Mouse (Mus musculus): ENCODE measurements around the gene Nupl1.

Nupl1 gene

DNA sequence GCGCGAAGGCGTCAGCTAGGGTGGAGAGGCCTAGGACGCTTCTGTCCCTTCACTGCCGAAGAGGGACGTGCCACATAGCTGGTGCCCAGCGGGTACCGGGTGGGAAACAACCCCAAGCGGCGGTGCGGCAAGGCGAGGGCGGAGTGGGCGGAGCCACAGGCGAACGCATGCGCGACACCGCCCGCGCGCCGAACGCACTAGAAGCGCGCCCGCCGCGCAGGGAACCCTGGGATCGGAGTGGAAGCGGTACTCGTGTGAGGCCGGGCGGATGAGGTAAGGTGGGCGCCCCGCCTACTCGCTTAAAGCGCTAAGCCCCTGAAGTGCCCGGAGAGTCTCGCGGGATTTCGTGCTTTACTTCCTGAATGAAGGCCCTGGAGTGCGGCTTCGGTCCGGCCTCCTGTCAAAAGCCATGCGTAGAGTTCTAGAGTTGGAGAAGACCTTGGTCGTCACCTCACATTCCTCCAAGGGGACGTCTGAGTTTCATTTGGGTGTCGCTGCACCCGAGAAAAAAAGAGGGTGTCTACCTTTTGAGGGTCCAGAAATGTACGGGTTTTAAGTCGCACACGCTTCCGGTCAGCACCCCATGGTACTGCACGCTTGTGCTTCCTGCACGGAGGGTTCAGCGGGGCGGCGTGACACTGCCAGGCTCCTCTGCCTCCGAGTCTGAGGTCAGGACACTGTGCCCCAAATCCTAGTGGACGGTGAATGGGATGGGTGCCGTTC, at the start of gene Nupl1, which contains the start of gene Gm49336:
TSS of gene Nupl1 (minus strand) at position 151 of the 723 bp plus-strand sequence.
TSS of gene Gm49336 (minus strand) at position 227 of the 723 bp plus-strand sequence.
- peak; percentile 96 for DNase-seq (ENCODE audit: extremely low spot score, low read depth, low spot score)

- no peak for DNase-seq (ENCODE audit: extremely low spot score, low read depth, low spot score)
Measured at GRCm38 (mm10) chr14:60301024-60301423, 49.8 kb upstream of the Nupl1 start.

- no peak for DNase-seq (ENCODE audit: extremely low spot score, low read depth, low spot score)
Measured at GRCm38 (mm10) chr14:60300224-60300991, 49.2 kb upstream of the Nupl1 start.

DNA sequence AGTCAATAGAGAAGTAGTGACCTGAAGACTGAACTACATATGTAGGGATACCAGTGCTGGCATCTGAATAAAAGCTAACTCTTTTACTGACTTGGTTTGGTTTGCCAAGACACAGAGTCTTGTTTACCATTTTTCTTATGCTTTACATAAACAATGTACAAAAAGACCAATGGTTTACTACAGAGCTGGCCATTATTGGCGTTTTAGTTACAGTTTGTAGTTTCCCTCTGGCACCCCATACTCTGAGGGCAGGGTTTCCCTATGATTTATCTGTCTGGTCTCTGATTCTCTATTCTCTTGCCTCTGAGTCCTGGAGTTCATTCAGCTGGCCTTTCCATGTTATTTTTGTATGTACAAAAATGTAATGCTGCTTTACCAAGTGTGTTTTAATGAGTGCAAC, 44.3 kb upstream of the Nupl1 start:
- DNase-seq (ENCODE audit: extremely low spot score, low read depth, low spot score) = no peak

GRCm38 (mm10) chr14:60290363-60290762, 39.1 kb upstream of the Nupl1 start:
- DNase-seq (ENCODE audit: extremely low spot score, low read depth, low spot score) = no peak

DNA sequence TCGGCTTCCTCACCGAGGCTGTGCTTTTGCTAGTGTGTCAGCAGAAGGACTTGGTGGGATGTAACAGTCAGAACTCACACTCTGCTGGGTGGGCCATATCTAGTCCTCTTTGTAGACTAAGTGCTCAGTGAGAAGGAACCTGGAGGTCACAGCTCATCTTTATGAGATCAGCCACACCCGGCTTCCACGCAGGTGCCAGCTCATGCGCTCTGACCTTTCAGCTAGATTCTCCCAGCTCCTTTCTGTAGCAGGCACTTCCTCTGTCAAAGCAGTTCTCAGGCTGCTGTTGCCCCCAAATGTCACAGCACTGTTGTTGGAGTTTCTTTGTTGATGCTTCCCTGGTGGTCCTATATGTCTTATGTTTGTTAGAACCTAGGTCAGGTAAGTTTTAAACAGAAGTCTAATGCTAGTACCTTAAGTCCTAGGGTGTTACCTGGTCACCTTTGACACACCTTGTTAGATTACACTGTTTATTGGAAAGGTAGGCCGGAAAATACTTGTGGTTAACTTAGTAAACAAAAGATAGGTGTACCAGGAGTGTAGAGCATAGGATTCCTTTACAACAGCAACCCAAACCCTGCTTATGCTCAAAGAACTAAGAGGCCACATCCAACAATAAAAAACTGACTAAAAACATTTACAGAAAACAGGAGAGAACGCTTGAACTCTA, 35.1 kb upstream of the Nupl1 start:
- DNase-seq (ENCODE audit: extremely low spot score, low read depth, low spot score) = no peak

GRCm38 (mm10) chr14:60275301-60276276, 24.4 kb upstream of the Nupl1 start:
- DNase-seq (ENCODE audit: extremely low spot score, low read depth, low spot score) = no peak

- no peak for DNase-seq (ENCODE audit: extremely low spot score, low read depth, low spot score)
Measured at GRCm38 (mm10) chr14:60273346-60273745, 22.1 kb upstream of the Nupl1 start.

GRCm38 (mm10) chr14:60269333-60269732, 18.1 kb upstream of the Nupl1 start:
- DNase-seq (ENCODE audit: extremely low spot score, low read depth, low spot score) = no peak

DNA sequence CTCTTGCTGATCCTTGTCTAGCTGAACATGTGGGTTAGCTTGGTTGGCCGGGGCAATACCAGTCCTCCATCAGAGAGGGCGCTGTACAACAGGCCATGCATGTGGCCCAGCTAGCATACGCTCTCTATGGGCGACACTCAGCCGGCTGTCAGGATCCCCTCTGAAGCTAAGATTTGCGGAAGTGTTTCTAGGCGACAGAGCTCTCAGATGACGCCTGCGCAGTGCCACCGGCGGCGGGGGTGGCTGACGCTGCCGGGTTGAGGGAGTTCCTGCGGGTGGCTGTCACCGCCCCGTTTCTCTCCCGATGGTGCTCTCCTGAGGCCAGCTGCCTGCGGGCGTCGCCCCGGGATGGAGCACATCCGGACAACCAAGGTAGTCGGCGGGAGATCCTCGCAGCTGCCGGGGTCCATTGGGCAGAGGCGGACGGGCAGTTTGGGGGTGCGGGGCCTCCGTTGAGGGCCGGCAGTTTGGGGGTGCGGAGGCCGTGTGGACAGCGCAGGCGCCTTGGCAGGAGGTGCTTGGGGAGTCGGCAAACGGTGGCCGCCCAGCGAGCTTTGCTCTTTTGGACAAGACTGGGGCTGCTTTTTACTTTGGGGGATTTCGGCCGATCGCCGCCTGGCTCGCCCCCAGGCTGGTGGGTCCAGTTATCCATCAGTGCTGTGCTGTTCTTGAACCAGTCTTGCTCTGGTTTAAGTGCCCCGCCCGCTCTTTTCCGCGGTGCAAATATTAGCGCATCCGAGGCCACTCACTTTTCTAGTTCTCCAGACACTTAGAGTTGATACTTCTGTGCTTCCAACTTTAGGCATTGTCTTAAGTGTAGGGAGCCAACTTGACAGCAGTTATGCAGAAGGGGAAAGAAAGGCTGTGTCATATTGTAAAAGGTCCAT, 14.0 kb upstream of the Nupl1 start, which contains the start of gene Mtmr6:
TSS of gene Mtmr6 (plus strand) at position 239 of the 887 bp plus-strand sequence.
- peak; percentile 95 for DNase-seq (ENCODE audit: extremely low spot score, low read depth, low spot score)

DNA sequence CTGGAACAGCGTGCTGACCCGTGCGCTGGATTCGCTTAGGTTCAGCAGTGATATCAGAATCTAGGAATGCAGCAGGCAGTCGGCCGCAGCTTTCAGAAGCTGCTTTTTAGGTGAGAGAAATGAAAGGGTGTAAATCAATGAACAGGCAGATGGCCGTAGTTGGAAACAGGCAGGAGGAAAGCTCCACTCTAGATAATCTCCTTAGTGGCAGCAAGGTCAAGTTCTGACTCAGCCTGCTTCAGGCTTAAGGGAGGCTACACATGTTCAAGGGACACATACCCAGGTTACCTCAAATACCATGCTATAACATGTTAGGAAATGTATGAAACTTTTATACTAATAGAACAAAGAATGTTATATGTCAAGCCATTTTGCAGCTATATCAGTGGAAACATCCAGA, 11.1 kb upstream of the Nupl1 start:
- DNase-seq (ENCODE audit: extremely low spot score, low read depth, low spot score) = no peak

DNA sequence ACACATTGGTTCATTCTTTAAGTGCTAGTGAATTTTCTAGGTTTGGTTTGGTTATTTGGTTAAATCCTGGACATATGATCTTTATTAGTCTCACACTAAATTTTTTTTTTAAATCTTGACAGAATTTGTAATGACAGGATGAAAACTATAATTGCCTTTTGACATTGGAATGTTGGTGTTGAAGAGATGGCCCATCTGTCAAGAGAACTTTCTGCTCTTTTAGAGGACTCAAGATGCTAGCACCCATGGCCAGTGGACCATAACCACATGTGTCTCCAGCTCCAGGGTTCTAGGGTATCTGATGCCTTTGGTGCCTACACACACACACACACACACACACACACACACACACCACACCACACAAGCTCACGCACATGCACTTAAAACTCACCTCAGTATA, 6.6 kb upstream of the Nupl1 start:
- no peak for DNase-seq (ENCODE audit: extremely low spot score, low read depth, low spot score)

GRCm38 (mm10) chr14:60257101-60257500, 5.9 kb upstream of the Nupl1 start:
- no peak for DNase-seq (ENCODE audit: extremely low spot score, low read depth, low spot score)

GRCm38 (mm10) chr14:60256356-60256755, 5.1 kb upstream of the Nupl1 start:
- DNase-seq (ENCODE audit: extremely low spot score, low read depth, low spot score) = no peak

- no peak for DNase-seq (ENCODE audit: extremely low spot score, low read depth, low spot score)
Measured at GRCm38 (mm10) chr14:60254774-60255173, 3.5 kb upstream of the Nupl1 start.

DNA sequence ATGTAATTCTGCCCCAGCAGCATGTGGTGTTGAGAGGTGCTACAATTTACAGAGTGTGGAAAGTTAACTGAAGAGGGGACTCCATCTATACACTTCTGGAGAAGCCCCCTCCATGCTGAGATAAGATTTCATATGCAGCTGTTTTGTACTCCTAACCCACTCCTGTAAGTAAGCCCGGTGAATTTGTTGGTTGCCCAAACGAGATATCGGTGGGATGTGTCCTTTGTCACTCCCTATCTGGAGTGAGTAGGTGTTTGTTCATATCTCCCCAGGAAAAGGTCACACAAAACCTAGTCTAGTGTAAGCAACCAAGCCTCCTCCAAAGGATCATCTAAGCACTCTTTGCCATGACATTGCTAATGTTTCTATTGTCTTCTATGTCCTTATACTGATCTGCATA, 2.2 kb upstream of the Nupl1 start:
- no peak for DNase-seq (ENCODE audit: extremely low spot score, low read depth, low spot score)

- no peak for DNase-seq (ENCODE audit: extremely low spot score, low read depth, low spot score)
Measured at GRCm38 (mm10) chr14:60252004-60253000, 1.1 kb upstream of the Nupl1 start.

DNA sequence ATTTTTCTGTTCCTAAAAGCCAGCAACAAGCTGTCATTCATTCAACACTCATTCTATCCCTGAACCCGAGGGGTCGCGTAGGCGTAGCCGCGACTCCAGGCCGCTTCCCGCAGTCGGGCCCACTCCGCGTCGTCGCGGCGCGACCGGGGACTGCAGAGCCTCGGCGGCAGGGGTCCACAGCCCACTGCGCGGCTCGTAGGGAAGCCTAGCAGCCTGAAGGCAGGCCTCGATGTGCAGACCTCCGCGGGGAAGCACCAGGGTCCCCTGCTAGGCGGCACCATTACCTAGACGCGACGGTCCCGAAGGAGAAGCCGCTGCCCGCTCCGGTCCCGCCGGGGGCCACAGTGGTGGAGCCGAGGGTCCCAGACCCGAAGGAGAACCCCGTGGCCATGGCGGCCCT, 352 bp downstream of the Nupl1 start:
- no peak for DNase-seq (ENCODE audit: extremely low spot score, low read depth, low spot score)
